In genomic region chr11:22781190-22781589, GRCm38 (mm10) we compare ENCODE assay signal across 22 mouse cellular contexts.
DNase-seq lines count a peak whose midpoint lies in the region; ATAC-seq and TF ChIP-seq lines count a peak whose summit lies in the region.
"Had no signal": no experiment of that assay in that cellular context is flagged by ENCODE, and none has a peak within 500 bp of the region (broad histone marks: within the 10 kb centered on the region; RNA-seq: fewer than 3 reads in every experiment).

No protein-coding gene starts in this region.

- no peaks in the 10 kb centered on the region for H3K9me3 ChIP-seq in kidney, embryonic 15.5 days (replicated peaks)
- H3K9me3 ChIP-seq: G1E; limb, embryonic 10.5 days had no signal

- no peak for ATAC-seq in kidney, embryonic 15.5 days (replicated peaks; ENCODE audit: low FRiP score)
- ATAC-seq: CD4-positive, CD25-positive, alpha-beta regulatory T cell, adult 4 months; forebrain, embryonic 14.5 days; hindbrain, embryonic 16.5 days; midbrain, embryonic 16.5 days had no signal

- H3K4me3 ChIP-seq in kidney, embryonic 15.5 days (replicated peaks): no peak overlapping the region
- no peak overlapping the region for H3K4me3 ChIP-seq in bone marrow, adult 2 months (replicated peaks; ENCODE audit: control insufficient read depth, low read depth, low read length)
- no peak overlapping the region for H3K4me3 ChIP-seq in macrophage (ENCODE audit: inconsistent target)
- H3K4me3 ChIP-seq: limb, embryonic 10.5 days had no signal

- H3K4me2 ChIP-seq in kidney, embryonic 15.5 days: no peak overlapping the region
- H3K4me2 ChIP-seq: heart, embryonic 11.5 days had no signal

- TF ChIP-seq POLR2A in bone marrow, adult 2 months (IDR thresholded peaks at IDR 0.05; ENCODE audit: borderline replicate concordance, control insufficient read depth, low read depth, low read length): no peak

- H3K79me2 ChIP-seq in macrophage (ENCODE audit: inconsistent target): no peaks in the 10 kb centered on the region

- no peaks in the 10 kb centered on the region for H3K36me3 ChIP-seq in kidney, embryonic 15.5 days
- H3K36me3 ChIP-seq in macrophage (ENCODE audit: inconsistent target): no peaks in the 10 kb centered on the region
- H3K36me3 ChIP-seq: G1E; limb, embryonic 10.5 days had no signal

- no peak for DNase-seq in kidney, postnatal 10 days
- peak; percentile 86 for DNase-seq in 3T3-L1 (ENCODE audit: low read depth, low spot score)
- no peak for DNase-seq in adrenal gland, postnatal 14 days
- no peak for DNase-seq in spleen, adult 18-20 months
- DNase-seq: cerebellum, adult 11 months; cerebellum, postnatal 25 days; gastrocnemius, postnatal 36 days; heart, postnatal 14 days; kidney, adult 8-10 months; lung, adult 18-20 months; right cerebral cortex, adult 18-20 months; thymus, postnatal 14 days had no signal

- 0 out of 2 replicates have a peak overlapping the region, but pooled peaks have one; percentile 41 for H3K27ac ChIP-seq in kidney, embryonic 15.5 days
- peak overlapping the region; percentile 39; the same call in 1 of the 2 replicates for H3K27ac ChIP-seq in bone marrow, adult 2 months (ENCODE audit: control insufficient read depth, insufficient read depth, low read depth, low read length, poor library complexity)
- H3K27ac ChIP-seq in macrophage: peak overlapping the region; percentile 87
- H3K27ac ChIP-seq: limb, embryonic 10.5 days had no signal

- TF ChIP-seq CTCF in bone marrow, adult 2 months (IDR thresholded peaks at IDR 0.05; ENCODE audit: control insufficient read depth, insufficient read depth, low read length): no peak

- H3K9ac ChIP-seq in kidney, embryonic 15.5 days: no peak overlapping the region

- peaks cover 10% of the 10 kb centered on the region; the same call in 1 of the 2 replicates for H3K4me1 ChIP-seq in kidney, embryonic 15.5 days
- peaks cover 15% of the 10 kb centered on the region for H3K4me1 ChIP-seq in bone marrow, adult 2 months (ENCODE audit: control insufficient read depth, insufficient read depth, low read length)

- no peaks in the 10 kb centered on the region for H3K27me3 ChIP-seq in kidney, embryonic 15.5 days
